In genomic region chr8:125997550-125997949, GRCm38 (mm10) we compare ENCODE assay signal across 10 mouse cellular contexts. TPM values are rescaled to one million over a fixed set of nuclear protein-coding genes. Genes with fewer than 3 reads are reported as not detected.
A peak's percentile ranks its signal among the peaks of the same experiment; 100 is the strongest.
DNase-seq lines count a peak whose midpoint lies in the region; ATAC-seq lines count a peak whose summit lies in the region.
"Had no signal": no experiment of that assay in that cellular context is flagged by ENCODE, and none has a peak within 500 bp of the region (broad histone marks: within the 10 kb centered on the region; RNA-seq: fewer than 3 reads in every experiment).

No protein-coding gene starts in this region.

- H3K9ac ChIP-seq in hindbrain, embryonic 12.5 days, result no peak overlapping the region
- H3K9ac ChIP-seq in midbrain, embryonic 14.5 days (replicated peaks; ENCODE audit: low read length), result no peak overlapping the region
- peak overlapping the region; percentile 25; the same call in 1 of the 2 replicates for H3K9ac ChIP-seq in intestine, embryonic 16.5 days (ENCODE audit: low read depth, low read length)

- peak overlapping the region; percentile 94 for H3K4me2 ChIP-seq in hindbrain, embryonic 12.5 days (replicated peaks)
- H3K4me2 ChIP-seq in midbrain, embryonic 14.5 days (ENCODE audit: low read length), result peak overlapping the region; percentile 86
- H3K4me2 ChIP-seq in intestine, embryonic 16.5 days (ENCODE audit: low read depth, low read length), result peak overlapping the region; percentile 39

- H3K4me1 ChIP-seq in hindbrain, embryonic 12.5 days, result peaks cover 15% of the 10 kb centered on the region
- peaks cover 25% of the 10 kb centered on the region for H3K4me1 ChIP-seq in hindbrain, embryonic 10.5 days (replicated peaks)
- peaks cover 17% of the 10 kb centered on the region for H3K4me1 ChIP-seq in midbrain, embryonic 14.5 days (ENCODE audit: control insufficient read depth, insufficient read depth, low read length)
- H3K4me1 ChIP-seq in midbrain, embryonic 10.5 days, result peaks cover 27% of the 10 kb centered on the region
- H3K4me1 ChIP-seq in intestine, embryonic 16.5 days (ENCODE audit: control insufficient read depth, insufficient read depth, low read length), result peaks cover 13% of the 10 kb centered on the region
- H3K4me1 ChIP-seq: megakaryocyte, embryonic 14.5 days had no signal

- no peak for DNase-seq in hindbrain, embryonic 10.5 days (ENCODE audit: low spot score)
- DNase-seq in midbrain, embryonic 14.5 days, result no peak
- no peak for DNase-seq in midbrain, embryonic 10.5 days (ENCODE audit: low spot score)
- no peak for DNase-seq in ovary, postnatal 36 days (ENCODE audit: low spot score)
- DNase-seq in thymus, adult 18-20 months, result no peak
- DNase-seq in adrenal gland, adult 2 months, result no peak
- DNase-seq: gastrocnemius, postnatal 25 days had no signal

- ATAC-seq in hindbrain, embryonic 12.5 days (ENCODE audit: low FRiP score), result no peak
- ATAC-seq in midbrain, embryonic 14.5 days (ENCODE audit: low FRiP score, low TSS enrichment), result no peak
- no peak for ATAC-seq in intestine, embryonic 16.5 days

- no peak overlapping the region for H3K27ac ChIP-seq in hindbrain, embryonic 12.5 days
- H3K27ac ChIP-seq in hindbrain, embryonic 10.5 days, result no peak overlapping the region
- H3K27ac ChIP-seq in midbrain, embryonic 14.5 days (replicated peaks; ENCODE audit: low read depth, low read length), result no peak overlapping the region
- H3K27ac ChIP-seq in midbrain, embryonic 10.5 days (replicated peaks), result no peak overlapping the region
- no peak overlapping the region for H3K27ac ChIP-seq in intestine, embryonic 16.5 days (ENCODE audit: low read length)

- no peaks in the 10 kb centered on the region for H3K36me3 ChIP-seq in hindbrain, embryonic 12.5 days
- H3K36me3 ChIP-seq in hindbrain, embryonic 10.5 days, result no peaks in the 10 kb centered on the region
- no peaks in the 10 kb centered on the region for H3K36me3 ChIP-seq in midbrain, embryonic 14.5 days (ENCODE audit: control insufficient read depth, insufficient read depth, low read length)
- no peaks in the 10 kb centered on the region for H3K36me3 ChIP-seq in midbrain, embryonic 10.5 days
- no peaks in the 10 kb centered on the region for H3K36me3 ChIP-seq in intestine, embryonic 16.5 days (ENCODE audit: control insufficient read depth, insufficient read depth, low read length)

- peaks cover 51% of the 10 kb centered on the region for H3K27me3 ChIP-seq in hindbrain, embryonic 12.5 days
- peaks cover 61% of the 10 kb centered on the region for H3K27me3 ChIP-seq in hindbrain, embryonic 10.5 days (ENCODE audit: insufficient read depth, poor library complexity, severe bottlenecking)
- H3K27me3 ChIP-seq in midbrain, embryonic 14.5 days (ENCODE audit: control insufficient read depth, insufficient read depth, low read length), result peaks cover 19% of the 10 kb centered on the region; the same call in 1 of the 2 replicates
- peaks cover 70% of the 10 kb centered on the region for H3K27me3 ChIP-seq in midbrain, embryonic 10.5 days (ENCODE audit: low read depth, poor library complexity, severe bottlenecking)
- H3K27me3 ChIP-seq in intestine, embryonic 16.5 days (replicated peaks; ENCODE audit: control insufficient read depth, insufficient read depth, low read length), result no peaks in the 10 kb centered on the region

- H3K9me3 ChIP-seq in hindbrain, embryonic 12.5 days (replicated peaks), result no peaks in the 10 kb centered on the region
- H3K9me3 ChIP-seq in hindbrain, embryonic 10.5 days, result no peaks in the 10 kb centered on the region
- H3K9me3 ChIP-seq in midbrain, embryonic 14.5 days (ENCODE audit: control insufficient read depth, low read length), result no peaks in the 10 kb centered on the region
- H3K9me3 ChIP-seq in midbrain, embryonic 10.5 days (replicated peaks), result no peaks in the 10 kb centered on the region
- H3K9me3 ChIP-seq in intestine, embryonic 16.5 days (ENCODE audit: control insufficient read depth, low read length), result no peaks in the 10 kb centered on the region
- H3K9me3 ChIP-seq: megakaryocyte, embryonic 14.5 days had no signal

- no peak overlapping the region for H3K4me3 ChIP-seq in hindbrain, embryonic 12.5 days
- no peak overlapping the region; the same call in 1 of the 2 replicates for H3K4me3 ChIP-seq in hindbrain, embryonic 10.5 days
- 0 out of 2 replicates have a peak overlapping the region, but pooled peaks have one; percentile 55 for H3K4me3 ChIP-seq in midbrain, embryonic 14.5 days (replicated peaks; ENCODE audit: low read depth, low read length)
- no peak overlapping the region for H3K4me3 ChIP-seq in midbrain, embryonic 10.5 days
- H3K4me3 ChIP-seq in intestine, embryonic 16.5 days (ENCODE audit: low read length), result peak overlapping the region; percentile 69
- H3K4me3 ChIP-seq: megakaryocyte, embryonic 14.5 days had no signal

- 65% methylated on average over 5 of the region's 5 CpGs for WGBS in hindbrain, embryonic 12.5 days
- WGBS in hindbrain, embryonic 10.5 days, result 67% methylated on average over 5 of the region's 5 CpGs
- 54% methylated on average over 5 of the region's 5 CpGs for WGBS in midbrain, embryonic 14.5 days
- WGBS in midbrain, embryonic 10.5 days, result 69% methylated on average over 5 of the region's 5 CpGs
- 57% methylated on average over 5 of the region's 5 CpGs for WGBS in intestine, embryonic 16.5 days

RNA-seq across cellular contexts. Expression of gene Kcnk1, which starts 2.6 kb away (rescaled TPM):
- polyA plus RNA-seq in hindbrain, embryonic 12.5 days (2016; fragmentation: Nextera tagmentation; extraction: Ambion mirVana), result 12.7 and 14.2 TPM in 2 replicates
- 6.8 and 11.0 TPM in 2 replicates for polyA plus RNA-seq in hindbrain, embryonic 10.5 days (2016; fragmentation: Nextera tagmentation; extraction: Ambion mirVana)
- polyA plus RNA-seq in midbrain, embryonic 14.5 days (2014; fragmentation: Nextera tagmentation; extraction: Ambion mirVana), result 14.3 and 18.5 TPM in 2 replicates
- polyA plus RNA-seq in midbrain, embryonic 10.5 days (2016; fragmentation: Nextera tagmentation; extraction: Ambion mirVana), result 3.8 and 5.2 TPM in 2 replicates
- polyA plus RNA-seq in intestine, embryonic 16.5 days (2015; fragmentation: Nextera tagmentation; extraction: Ambion mirVana), result 41.5 and 47.2 TPM in 2 replicates
- 10 to 100 TPM in 1 of 2 experiments, 1 to 10 TPM in 1; 1.3 to 12.8 TPM for total RNA-seq in adrenal gland, adult 2 months (2021)
- polyA plus RNA-seq in adrenal gland, adult 2 months (2012; rRNA removed), result 7.5 and 30.5 TPM in 2 replicates

Comparison
In these comparisons a context has a peak if more than half of its experiments do, and no peak if none do; other contexts are left out.
1. H3K4me3 ChIP-seq: peak in midbrain, embryonic 14.5 days (single experiment) and intestine, embryonic 16.5 days (single experiment); none in hindbrain, embryonic 12.5 days (single experiment), hindbrain, embryonic 10.5 days (single experiment) and midbrain, embryonic 10.5 days (single experiment).
2. H3K4me2 ChIP-seq: peak in every context shown above with its lines; median percentile 94 in hindbrain, embryonic 12.5 days; 86 in midbrain, embryonic 14.5 days; 39 in intestine, embryonic 16.5 days.